Mouse (Mus musculus) heart, adult 2 months (tissue): ENCODE measurements around the gene Zfx.

Experiments used
- CTCF ChIP-seq: fragments of 200-600 bp; IDR thresholded peaks from 2 replicates; pipeline ENCODE4 v1.8.1; 2022; ENCODE audit warnings: antibody characterized with exemption, mild to moderate bottlenecking, moderate library complexity
- EP300 ChIP-seq: fragments of 200-500 bp; IDR thresholded peaks from 2 replicates; pipeline ENCODE4 v1.6.1; 2011; ENCODE audit warnings: low read depth, low read length, control low read depth; ENCODE audit not compliant: insufficient read depth
- POLR2A ChIP-seq: fragments of 200-500 bp; IDR thresholded peaks from 2 replicates; pipeline ENCODE4 v1.6.1; 2011; ENCODE audit warnings: mild to moderate bottlenecking, low read depth, low read length, control low read depth; ENCODE audit not compliant: insufficient read depth

- TF ChIP-seq POLR2A (no peak), EP300 (no peak), CTCF (no peak)
Measured at GRCm38 (mm10) chrX:94140080-94140479, 16.6 kb upstream of the Zfx start.
